Mouse (Mus musculus) liver, postnatal 0 days (tissue): Measurements from ENCODE around the gene Irgq. TPM values are rescaled to one million over a fixed set of nuclear protein-coding genes. Genes with fewer than 3 reads are reported as not detected.

Source experiments
- ATAC-seq: fragments of 200-750 bp; cut with Nextera tagmentation; 2 replicates; pipeline ENCODE4 v1.8.0; 2017; ENCODE audit warnings: mild to moderate bottlenecking, moderate library complexity
- DNase-seq: peaks from one replicate; pipeline ENCODE4 v3.0.0-alpha.2; 2016
- H3K27ac ChIP-seq: fragments of 300-500 bp; sonication (generic); 2 replicates; pipeline ENCODE4 v1.5.1; 2014; ENCODE audit warnings: antibody characterized with exemption, moderate library complexity, mild to moderate bottlenecking, low read depth
- H3K27me3 ChIP-seq: fragments of 300-500 bp; sonication (generic); 2 replicates; pipeline ENCODE4 v1.6.1; 2014; ENCODE audit warnings: low read length, control low read depth, mixed read lengths; ENCODE audit not compliant: insufficient read depth
- H3K36me3 ChIP-seq: fragments of 300-500 bp; sonication (generic); replicated peaks from 2 replicates; pipeline ENCODE4 v1.6.1; 2014; ENCODE audit warnings: mild to moderate bottlenecking, control low read depth, low read length, moderate library complexity, mixed read lengths; ENCODE audit not compliant: insufficient read depth
- H3K4me1 ChIP-seq: fragments of 300-500 bp; sonication (generic); 2 replicates; pipeline ENCODE4 v1.6.1; 2014; ENCODE audit warnings: antibody characterized with exemption, mild to moderate bottlenecking, control low read depth; ENCODE audit not compliant: insufficient read depth
- H3K4me2 ChIP-seq: fragments of 300-500 bp; sonication (generic); 2 replicates; pipeline ENCODE4 v1.6.1; 2014; ENCODE audit warnings: low read depth, mild to moderate bottlenecking, low read length, moderate library complexity, mixed read lengths
- H3K4me3 ChIP-seq: fragments of 300-500 bp; sonication (generic); 2 replicates; pipeline ENCODE4 v1.5.1; 2014; ENCODE audit warnings: low read depth, low read length
- H3K9ac ChIP-seq: fragments of 300-500 bp; sonication (generic); replicated peaks from 2 replicates; pipeline ENCODE4 v1.6.1; 2014; ENCODE audit warnings: mild to moderate bottlenecking, moderate library complexity
- H3K9me3 ChIP-seq: fragments of 300-500 bp; sonication (generic); 2 replicates; pipeline ENCODE4 v1.6.1; 2016; ENCODE audit warnings: mild to moderate bottlenecking, control low read depth, low read length, mixed read lengths
- CTCF ChIP-seq: sonication (generic); IDR thresholded peaks from 2 replicates; pipeline ENCODE4 v1.5.1; 2016; ENCODE audit warnings: antibody characterized with exemption, low read depth
- EP300 ChIP-seq: IDR thresholded peaks from 2 replicates; pipeline ENCODE4 v1.6.1; 2016; ENCODE audit warnings: antibody characterized with exemption, low read depth, mild to moderate bottlenecking
- WGBS: fragments of 180-500 bp; shearing (Covaris S2); extraction: QIAGEN DNeasy Blood & Tissue Kit; methylation state at CpG from one replicate; pipeline ENCODE4 v1.1.7; 2014; ENCODE audit not compliant: insufficient replicate concordance; 5-methylcytosine and 5-hydroxymethylcytosine counted together
- polyA plus RNA-seq: library from polyadenylated mRNA; unstranded; fragments of >200 nt; fragmentation: Nextera tagmentation; extraction: Ambion mirVana; gene quantifications from 2 replicates; pipeline ENCODE4 v1.2.1, GENCODE M21; 2015

Gene Irgq
- polyA plus RNA-seq, 1 experiment from 2014 or later = 1.3 TPM

GRCm38 (mm10) chr7:24537081-24537480 is 6.6 kb downstream of the Irgq start:
- ATAC-seq = no peak

GRCm38 (mm10) chr7:24537591-24537990 is 7.1 kb downstream of the Irgq start:
- Histone ChIP-seq H3K36me3 (peaks cover 24% of the 10 kb centered on the region), H3K27ac (no peak overlapping the region), H3K4me3 (no peak overlapping the region), H3K9me3 (no peaks in the 10 kb centered on the region), H3K9ac (no peak overlapping the region; the same call in 1 of the 2 replicates), H3K27me3 (no peaks in the 10 kb centered on the region), H3K4me2 (no peak overlapping the region), H3K4me1 (peaks cover 5% of the 10 kb centered on the region; the same call in 1 of the 2 replicates)
- ATAC-seq (no peak), DNase-seq (no peak)
- TF ChIP-seq EP300 (no peak), CTCF (no peak)
- 64% methylated on average over 5 of the region's 5 CpGs for WGBS

More at GRCm38 (mm10) chr7:24537081-24537480, 6.6 kb downstream of the Irgq start:
- H3K4me1 ChIP-seq = peaks cover 6% of the 10 kb centered on the region; the same call in 1 of the 2 replicates
- no peak for DNase-seq
- no peak for TF ChIP-seq CTCF
- TF ChIP-seq EP300 = no peak
- no peak overlapping the region for H3K4me2 ChIP-seq
- H3K27ac ChIP-seq = no peak overlapping the region
- no peaks in the 10 kb centered on the region for H3K27me3 ChIP-seq
- WGBS = 75% methylated on average over 4 of the region's 4 CpGs
- H3K4me3 ChIP-seq = no peak overlapping the region
- H3K9me3 ChIP-seq = no peaks in the 10 kb centered on the region
- H3K9ac ChIP-seq = no peak overlapping the region
- peaks cover 24% of the 10 kb centered on the region for H3K36me3 ChIP-seq

GRCm38 (mm10) chr7:24538154-24538553 is 7.7 kb downstream of the Irgq start:
- no peak overlapping the region for H3K4me3 ChIP-seq
- no peak for DNase-seq
- WGBS = 37% methylated on average over 5 of the region's 5 CpGs
- no peak overlapping the region for H3K9ac ChIP-seq
- H3K36me3 ChIP-seq = peaks cover 22% of the 10 kb centered on the region
- H3K4me1 ChIP-seq = peaks cover 5% of the 10 kb centered on the region; the same call in 1 of the 2 replicates
- no peaks in the 10 kb centered on the region for H3K27me3 ChIP-seq
- no peak overlapping the region for H3K27ac ChIP-seq
- no peak overlapping the region for H3K4me2 ChIP-seq
- no peak for ATAC-seq
- H3K9me3 ChIP-seq = no peaks in the 10 kb centered on the region
- TF ChIP-seq EP300 = no peak
- TF ChIP-seq CTCF = 0 out of 2 replicates have a peak, but pooled peaks have one; percentile 4

GRCm38 (mm10) chr7:24538701-24539100 is 8.2 kb downstream of the Irgq start:
- H3K27ac ChIP-seq = no peak overlapping the region
- DNase-seq = no peak
- 46% methylated on average over 5 of the region's 5 CpGs for WGBS
- peaks cover 17% of the 10 kb centered on the region for H3K36me3 ChIP-seq
- no peak; the same call in 1 of the 2 replicates for ATAC-seq
- peaks cover 5% of the 10 kb centered on the region; the same call in 1 of the 2 replicates for H3K4me1 ChIP-seq
- no peak overlapping the region for H3K4me2 ChIP-seq
- no peak overlapping the region for H3K9ac ChIP-seq
- TF ChIP-seq CTCF = no peak
- no peak for TF ChIP-seq EP300
- H3K4me3 ChIP-seq = no peak overlapping the region
- no peaks in the 10 kb centered on the region for H3K27me3 ChIP-seq
- H3K9me3 ChIP-seq = no peaks in the 10 kb centered on the region

GRCm38 (mm10) chr7:24539686-24540085 is 9.2 kb downstream of the Irgq start:
- ATAC-seq (no peak), DNase-seq (no peak)
- Histone ChIP-seq H3K27me3 (no peaks in the 10 kb centered on the region), H3K27ac (no peak overlapping the region), H3K4me1 (peaks cover 5% of the 10 kb centered on the region; the same call in 1 of the 2 replicates), H3K9me3 (0 out of 2 replicates have a peak, but pooled peaks cover 3% of the 10 kb centered on the region), H3K36me3 (peaks cover 7% of the 10 kb centered on the region; the same call in 1 of the 2 replicates), H3K4me2 (no peak overlapping the region), H3K4me3 (no peak overlapping the region), H3K9ac (no peak overlapping the region)
- TF ChIP-seq CTCF (no peak), EP300 (no peak)
- WGBS = 82% methylated on average over 4 of the region's 4 CpGs

- no peaks in the 10 kb centered on the region for H3K27me3 ChIP-seq
- no peak overlapping the region for H3K27ac ChIP-seq
- DNase-seq (no peak), ATAC-seq (no peak)
- H3K9me3 ChIP-seq = 0 out of 2 replicates have a peak, but pooled peaks cover 3% of the 10 kb centered on the region
- no peak overlapping the region for H3K4me2 ChIP-seq
- TF ChIP-seq CTCF (peak; percentile 47), EP300 (no peak)
- WGBS = 66% methylated on average over 2 of the region's 2 CpGs
- peaks cover 13% of the 10 kb centered on the region for H3K4me1 ChIP-seq
- no peak overlapping the region for H3K4me3 ChIP-seq
- no peak overlapping the region for H3K9ac ChIP-seq
- 0 out of 2 replicates have a peak, but pooled peaks cover 2% of the 10 kb centered on the region for H3K36me3 ChIP-seq
Measured at GRCm38 (mm10) chr7:24544506-24544905, 14.0 kb downstream of the Irgq start.
